Mouse (Mus musculus) neural tube, embryonic 15.5 days (tissue): ENCODE data around the gene Nfx1. TPM values are rescaled to one million over a fixed set of nuclear protein-coding genes. Genes with fewer than 3 reads are reported as not detected.

Source experiments
- ATAC-seq: fragments of 200-750 bp; cut with Nextera tagmentation; 2 replicates; pipeline ENCODE4 v1.8.0; 2017; ENCODE audit warnings: mild to moderate bottlenecking, moderate TSS enrichment, moderate library complexity; ENCODE audit not compliant: low FRiP score
- H3K27ac ChIP-seq: fragments of 300-500 bp; sonication (generic); replicated peaks from 2 replicates; pipeline ENCODE4 v1.5.1; 2015; ENCODE audit warnings: mild to moderate bottlenecking, inconsistent platforms
- H3K27me3 ChIP-seq: fragments of 300-500 bp; sonication (generic); replicated peaks from 2 replicates; pipeline ENCODE4 v1.6.1; 2015; ENCODE audit warnings: inconsistent platforms
- H3K36me3 ChIP-seq: fragments of 300-500 bp; sonication (generic); 2 replicates; pipeline ENCODE4 v1.6.1; 2015; ENCODE audit warnings: inconsistent platforms
- H3K4me1 ChIP-seq: fragments of 300-500 bp; sonication (generic); 2 replicates; pipeline ENCODE4 v1.6.1; 2015; ENCODE audit warnings: inconsistent platforms
- H3K4me2 ChIP-seq: fragments of 300-500 bp; sonication (generic); 2 replicates; pipeline ENCODE4 v1.6.1; 2015; ENCODE audit warnings: inconsistent platforms, mild to moderate bottlenecking, moderate library complexity
- H3K4me3 ChIP-seq: fragments of 300-500 bp; sonication (generic); replicated peaks from 2 replicates; pipeline ENCODE4 v1.5.1; 2015; ENCODE audit warnings: mild to moderate bottlenecking, inconsistent platforms
- H3K9ac ChIP-seq: fragments of 300-500 bp; sonication (generic); replicated peaks from 2 replicates; pipeline ENCODE4 v1.6.1; 2015; ENCODE audit warnings: mild to moderate bottlenecking, inconsistent platforms
- H3K9me3 ChIP-seq: fragments of 300-500 bp; sonication (generic); replicated peaks from 2 replicates; pipeline ENCODE4 v1.6.1; 2016; ENCODE audit warnings: inconsistent platforms
- WGBS: fragments of 180-500 bp; shearing (Covaris S2); methylation state at CpG from one replicate; pipeline ENCODE4 v1.1.7; 2015; ENCODE audit warnings: mixed read lengths; 5-methylcytosine and 5-hydroxymethylcytosine counted together
- polyA plus RNA-seq: library from polyadenylated mRNA; unstranded; fragments of >200 nt; fragmentation: Nextera tagmentation; extraction: Ambion mirVana; gene quantifications from 2 replicates; pipeline ENCODE4 v1.2.1, GENCODE M21; 2015

Gene Nfx1
- polyA plus RNA-seq, 1 experiment from 2014 or later: 95.2 TPM

- ATAC-seq: no peak
- H3K4me2 ChIP-seq: no peak overlapping the region
- no peak overlapping the region for H3K27ac ChIP-seq
- no peaks in the 10 kb centered on the region for H3K27me3 ChIP-seq
- peaks cover 41% of the 10 kb centered on the region for H3K36me3 ChIP-seq
- H3K4me3 ChIP-seq: no peak overlapping the region
- 93% methylated on average over 3 of the region's 3 CpGs for WGBS
- no peak overlapping the region for H3K9ac ChIP-seq
- no peaks in the 10 kb centered on the region for H3K9me3 ChIP-seq
- H3K4me1 ChIP-seq: no peaks in the 10 kb centered on the region
Observed at GRCm38 (mm10) chr4:41027872-41028271, 57.2 kb downstream of the Nfx1 start.

DNA sequence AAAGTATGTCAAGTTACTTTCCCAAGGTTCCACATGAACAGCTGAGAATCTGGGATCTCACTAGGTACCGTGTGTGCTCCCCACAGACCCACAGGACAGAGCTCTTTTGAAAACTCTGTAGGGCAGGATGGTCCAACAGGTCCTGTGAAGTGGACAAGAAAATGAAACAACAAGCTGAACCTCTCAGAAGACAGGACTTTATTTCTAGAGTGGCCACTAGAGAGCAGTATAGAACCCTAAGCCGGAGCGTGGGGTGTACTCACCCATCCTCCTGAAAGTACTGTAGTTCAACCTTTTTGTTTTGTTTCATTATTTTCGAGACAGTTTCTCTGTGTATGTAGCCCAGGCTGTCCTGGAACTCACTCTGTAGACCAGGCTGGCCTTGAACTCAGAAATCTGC, 57.6 kb downstream of the Nfx1 start:
- no peaks in the 10 kb centered on the region for H3K9me3 ChIP-seq
- WGBS: 86% methylated on average over 4 of the region's 4 CpGs
- no peak overlapping the region for H3K4me2 ChIP-seq
- no peak overlapping the region for H3K27ac ChIP-seq
- peaks cover 38% of the 10 kb centered on the region for H3K36me3 ChIP-seq
- H3K9ac ChIP-seq: no peak overlapping the region
- no peaks in the 10 kb centered on the region for H3K27me3 ChIP-seq
- no peak overlapping the region for H3K4me3 ChIP-seq
- ATAC-seq: no peak
- no peaks in the 10 kb centered on the region for H3K4me1 ChIP-seq

DNA sequence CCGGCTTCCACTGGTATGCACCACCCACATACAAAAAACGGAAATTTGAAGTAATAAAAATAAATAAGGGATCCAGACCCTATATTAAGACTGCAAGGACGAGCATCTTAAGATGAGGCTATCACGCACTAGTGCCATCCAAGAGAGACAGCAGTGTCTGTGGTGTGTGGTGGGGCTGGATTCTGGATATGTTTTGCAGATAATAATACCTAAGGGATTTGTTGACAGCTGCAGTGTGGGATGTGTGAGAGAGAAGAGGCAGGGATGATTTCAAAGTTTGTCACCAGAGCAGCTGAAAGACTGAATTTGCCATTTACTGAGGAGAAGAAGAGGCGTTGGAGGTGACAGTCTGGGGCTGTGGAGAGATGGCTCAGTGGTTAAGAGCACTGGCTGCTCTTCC, 58.7 kb downstream of the Nfx1 start:
- Histone ChIP-seq H3K9ac (no peak overlapping the region), H3K4me2 (no peak overlapping the region), H3K27ac (no peak overlapping the region), H3K9me3 (no peaks in the 10 kb centered on the region), H3K27me3 (no peaks in the 10 kb centered on the region), H3K4me1 (no peaks in the 10 kb centered on the region), H3K36me3 (peaks cover 27% of the 10 kb centered on the region), H3K4me3 (no peak overlapping the region)
- no peak for ATAC-seq
- 92% methylated on average over 5 of the region's 5 CpGs for WGBS

DNA sequence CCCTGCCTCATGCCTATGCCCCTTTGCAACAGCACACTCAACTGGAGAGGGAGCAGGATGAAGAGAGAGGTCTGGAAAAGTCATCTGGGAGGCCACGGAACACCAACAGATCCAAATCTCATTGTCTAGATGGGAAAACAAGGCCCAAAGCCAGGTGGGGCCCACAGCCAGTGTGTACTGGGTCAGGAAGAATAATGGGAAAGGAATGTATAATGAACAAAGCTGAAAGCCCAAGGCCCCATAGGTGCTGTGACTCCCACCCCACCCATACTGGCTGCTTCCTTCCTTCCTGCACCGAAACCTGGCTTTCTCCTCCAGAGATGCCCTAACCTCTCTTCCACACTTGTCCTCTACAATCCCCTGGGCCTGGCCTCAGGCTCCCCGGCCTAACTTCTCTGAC, 60.5 kb downstream of the Nfx1 start:
- 94% methylated on average over 3 of the region's 3 CpGs for WGBS
- no peak overlapping the region for H3K4me2 ChIP-seq
- H3K9ac ChIP-seq: no peak overlapping the region
- no peak for ATAC-seq
- no peaks in the 10 kb centered on the region for H3K9me3 ChIP-seq
- H3K4me1 ChIP-seq: no peaks in the 10 kb centered on the region
- H3K27ac ChIP-seq: no peak overlapping the region
- no peaks in the 10 kb centered on the region for H3K27me3 ChIP-seq
- peaks cover 11% of the 10 kb centered on the region for H3K36me3 ChIP-seq
- no peak overlapping the region for H3K4me3 ChIP-seq

DNA sequence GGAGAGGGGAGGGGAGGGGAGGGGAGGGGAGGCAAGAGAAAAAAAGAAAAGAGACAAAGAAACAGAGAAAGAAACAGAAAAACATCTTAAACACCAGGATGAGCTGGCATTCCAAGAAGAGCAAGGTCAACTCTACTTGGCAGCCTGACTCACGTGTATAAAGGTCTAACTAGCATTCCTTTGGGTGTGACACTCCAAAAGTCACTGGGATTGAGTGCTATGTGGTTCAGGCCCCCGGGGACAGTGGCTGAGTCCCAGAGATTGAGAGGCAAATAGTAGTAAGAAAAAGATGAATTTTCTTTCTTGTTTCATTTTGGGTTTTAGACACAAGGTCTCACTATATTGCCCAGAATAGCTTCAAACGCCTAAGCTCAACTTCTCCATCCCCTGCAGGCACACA, 67.2 kb downstream of the Nfx1 start:
- 67% methylated on average over 3 of the region's 3 CpGs for WGBS
- Histone ChIP-seq H3K9ac (no peak overlapping the region), H3K4me1 (no peaks in the 10 kb centered on the region), H3K4me2 (no peak overlapping the region), H3K27ac (no peak overlapping the region), H3K36me3 (no peaks in the 10 kb centered on the region), H3K9me3 (no peaks in the 10 kb centered on the region), H3K27me3 (no peaks in the 10 kb centered on the region), H3K4me3 (no peak overlapping the region)
- ATAC-seq: no peak

GRCm38 (mm10) chr4:41040983-41041382, 70.3 kb downstream of the Nfx1 start:
- Histone ChIP-seq H3K4me1 (no peaks in the 10 kb centered on the region), H3K9me3 (no peaks in the 10 kb centered on the region), H3K27me3 (no peaks in the 10 kb centered on the region), H3K4me2 (no peak overlapping the region), H3K27ac (no peak overlapping the region), H3K36me3 (no peaks in the 10 kb centered on the region), H3K9ac (no peak overlapping the region), H3K4me3 (no peak overlapping the region)
- ATAC-seq: no peak
- WGBS: 75% methylated on average over 7 of the region's 7 CpGs

- no peak for ATAC-seq
- Histone ChIP-seq H3K4me2 (no peak overlapping the region), H3K4me3 (no peak overlapping the region), H3K27me3 (no peaks in the 10 kb centered on the region), H3K27ac (no peak overlapping the region), H3K9me3 (no peaks in the 10 kb centered on the region), H3K9ac (no peak overlapping the region), H3K36me3 (no peaks in the 10 kb centered on the region), H3K4me1 (no peaks in the 10 kb centered on the region)
- 81% methylated on average over 12 of the region's 12 CpGs for WGBS
Observed at GRCm38 (mm10) chr4:41042880-41043279, 72.2 kb downstream of the Nfx1 start.

GRCm38 (mm10) chr4:41043961-41044360, 73.3 kb downstream of the Nfx1 start:
- ATAC-seq: no peak

GRCm38 (mm10) chr4:41045288-41045687, 74.6 kb downstream of the Nfx1 start:
- H3K36me3 ChIP-seq: no peaks in the 10 kb centered on the region
- H3K27me3 ChIP-seq: no peaks in the 10 kb centered on the region
- WGBS: 84% methylated on average over 3 of the region's 3 CpGs
- no peak for ATAC-seq
- H3K27ac ChIP-seq: no peak overlapping the region
- H3K9ac ChIP-seq: no peak overlapping the region
- no peaks in the 10 kb centered on the region for H3K4me1 ChIP-seq
- H3K4me2 ChIP-seq: no peak overlapping the region
- H3K9me3 ChIP-seq: no peaks in the 10 kb centered on the region
- H3K4me3 ChIP-seq: no peak overlapping the region

More at GRCm38 (mm10) chr4:41043961-41044360, 73.3 kb downstream of the Nfx1 start:
- Histone ChIP-seq H3K9me3 (no peaks in the 10 kb centered on the region), H3K4me3 (no peak overlapping the region), H3K4me2 (no peak overlapping the region), H3K4me1 (no peaks in the 10 kb centered on the region), H3K9ac (no peak overlapping the region), H3K36me3 (no peaks in the 10 kb centered on the region), H3K27ac (no peak overlapping the region), H3K27me3 (no peaks in the 10 kb centered on the region)
- WGBS: 85% methylated on average over 5 of the region's 5 CpGs

GRCm38 (mm10) chr4:41046254-41046795, 75.6 kb downstream of the Nfx1 start:
- H3K4me3 ChIP-seq: no peak overlapping the region
- ATAC-seq: no peak
- WGBS: 85% methylated on average over 13 of the region's 13 CpGs

DNA sequence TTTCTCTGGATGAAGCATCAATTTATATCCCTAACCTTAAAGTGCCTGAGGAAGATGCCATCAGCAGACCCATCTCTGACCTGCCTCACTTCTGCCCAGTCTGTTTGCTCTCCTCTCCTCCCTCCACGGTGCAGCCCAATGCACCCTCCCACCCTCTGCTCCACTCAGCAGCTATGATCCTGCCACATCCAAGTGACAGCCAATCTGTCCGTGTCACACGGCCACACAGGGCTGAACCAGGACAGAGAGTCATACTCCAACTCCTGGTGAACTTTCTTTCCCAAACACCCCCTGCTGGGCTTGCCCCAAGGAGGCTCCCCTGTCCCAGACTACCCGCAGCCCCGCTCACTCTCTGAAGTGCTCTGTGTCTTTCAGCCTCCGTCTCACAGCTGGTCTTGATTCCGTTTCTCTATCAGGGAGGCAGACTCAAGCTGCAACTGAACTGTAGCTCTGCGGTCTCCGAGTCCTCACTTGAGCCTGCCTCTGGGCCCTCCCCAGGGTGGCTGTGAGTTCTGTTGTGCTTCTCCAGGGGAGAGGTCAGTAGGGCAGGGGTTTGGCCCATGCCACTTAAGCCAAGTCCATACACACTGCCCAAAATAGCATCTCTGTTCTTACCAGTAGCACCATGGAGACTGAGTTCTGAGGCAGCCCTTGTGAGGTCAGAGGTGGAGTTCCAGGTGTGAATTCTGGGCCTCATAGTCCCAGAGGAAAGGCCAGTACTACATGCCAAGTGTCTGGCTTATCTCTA, 77.0 kb downstream of the Nfx1 start, which contains the start of gene Aqp7:
TSS of gene Aqp7 (minus strand) at position 616 of the 748 bp plus-strand sequence.
- H3K9ac ChIP-seq: no peak within 1 kb of the TSS
- no peaks in the 10 kb centered on the region for H3K27me3 ChIP-seq
- H3K4me2 ChIP-seq: no peak within 1 kb of the TSS
- peaks cover 5% of the 10 kb centered on the region for H3K4me1 ChIP-seq
- H3K9me3 ChIP-seq: no peaks in the 10 kb centered on the region
- no peak within 1 kb of the TSS for H3K27ac ChIP-seq
- no peak for ATAC-seq
- H3K4me3 ChIP-seq: no peak within 1 kb of the TSS
- 59% methylated on average over 9 of the region's 9 CpGs for WGBS
- no peaks in the 10 kb centered on the region for H3K36me3 ChIP-seq

More at GRCm38 (mm10) chr4:41046254-41046795, 75.6 kb downstream of the Nfx1 start:
- Histone ChIP-seq H3K4me1 (peaks cover 5% of the 10 kb centered on the region), H3K36me3 (no peaks in the 10 kb centered on the region), H3K9me3 (no peaks in the 10 kb centered on the region), H3K27ac (no peak overlapping the region), H3K4me2 (no peak overlapping the region), H3K9ac (no peak overlapping the region), H3K27me3 (no peaks in the 10 kb centered on the region)

GRCm38 (mm10) chr4:41048926-41049325, 78.2 kb downstream of the Nfx1 start:
- Histone ChIP-seq H3K36me3 (no peaks in the 10 kb centered on the region), H3K4me2 (no peak overlapping the region), H3K9ac (no peak overlapping the region), H3K4me3 (no peak overlapping the region), H3K9me3 (no peaks in the 10 kb centered on the region), H3K27me3 (no peaks in the 10 kb centered on the region), H3K27ac (no peak overlapping the region), H3K4me1 (peaks cover 5% of the 10 kb centered on the region)
- WGBS: 70% methylated on average over 2 of the region's 2 CpGs
- no peak for ATAC-seq
